Mouse (Mus musculus): ENCODE measurements at regions not wholly inside any gene's neighbourhood (a gene's known extent, or its start where the extent isn't known, plus 50 kb on each side); places are given as distances from the start of the nearest gene placed in this dataset.

GRCm38 (mm10) chr9:85410643-85411296 lies 83.6 kb upstream of the Tent5a start:
- ATAC-seq (ENCODE audit: low read depth): peak; percentile 84

GRCm38 (mm10) chr9:85409974-85410506 lies 82.9 kb upstream of the Tent5a start:
- H3K27ac ChIP-seq (ENCODE audit: low read length): no peak overlapping the region
- ATAC-seq (ENCODE audit: low read depth): no peak
- no peak overlapping the region for H3K4me3 ChIP-seq (ENCODE audit: low read length)
- no peak overlapping the region for H3K9ac ChIP-seq (ENCODE audit: low read length)
- no peak overlapping the region for H3K4me2 ChIP-seq (ENCODE audit: low read depth, low read length)
- H3K36me3 ChIP-seq (ENCODE audit: control insufficient read depth, insufficient read depth, low read length): no peaks in the 10 kb centered on the region
- WGBS: 44% methylated on average over 4 of the region's 4 CpGs
- no peaks in the 10 kb centered on the region for H3K9me3 ChIP-seq (ENCODE audit: control insufficient read depth, low read length)
- no peaks in the 10 kb centered on the region for H3K27me3 ChIP-seq (ENCODE audit: control insufficient read depth, insufficient read depth, low read depth, low read length)
- peaks cover 8% of the 10 kb centered on the region; the same call in 1 of the 2 replicates for H3K4me1 ChIP-seq (replicated peaks; ENCODE audit: control insufficient read depth, insufficient read depth, low read length)

More at GRCm38 (mm10) chr9:85410643-85411296, 83.6 kb upstream of the Tent5a start:
- 25% methylated on average over 11 of the region's 11 CpGs for WGBS
- Histone ChIP-seq H3K4me3 (ENCODE audit: low read length) (no peak overlapping the region), H3K4me2 (ENCODE audit: low read depth, low read length) (no peak overlapping the region), H3K4me1 (replicated peaks; ENCODE audit: control insufficient read depth, insufficient read depth, low read length) (peaks cover 8% of the 10 kb centered on the region; the same call in 1 of the 2 replicates), H3K27ac (ENCODE audit: low read length) (no peak overlapping the region), H3K9ac (ENCODE audit: low read length) (no peak overlapping the region), H3K9me3 (ENCODE audit: control insufficient read depth, low read length) (no peaks in the 10 kb centered on the region), H3K27me3 (ENCODE audit: control insufficient read depth, insufficient read depth, low read depth, low read length) (no peaks in the 10 kb centered on the region), H3K36me3 (ENCODE audit: control insufficient read depth, insufficient read depth, low read length) (no peaks in the 10 kb centered on the region)

- no peak overlapping the region for H3K27ac ChIP-seq (ENCODE audit: low read length)
- peaks cover 8% of the 10 kb centered on the region; the same call in 1 of the 2 replicates for H3K4me1 ChIP-seq (replicated peaks; ENCODE audit: control insufficient read depth, insufficient read depth, low read length)
- H3K36me3 ChIP-seq (ENCODE audit: control insufficient read depth, insufficient read depth, low read length): no peaks in the 10 kb centered on the region
- 83% methylated on average over 5 of the region's 5 CpGs for WGBS
- H3K4me3 ChIP-seq (ENCODE audit: low read length): no peak overlapping the region
- ATAC-seq (ENCODE audit: low read depth): no peak
- no peak overlapping the region for H3K4me2 ChIP-seq (ENCODE audit: low read depth, low read length)
- no peaks in the 10 kb centered on the region for H3K27me3 ChIP-seq (ENCODE audit: control insufficient read depth, insufficient read depth, low read depth, low read length)
- no peak overlapping the region for H3K9ac ChIP-seq (ENCODE audit: low read length)
- no peaks in the 10 kb centered on the region for H3K9me3 ChIP-seq (ENCODE audit: control insufficient read depth, low read length)
These were observed 81.3 kb upstream of the Tent5a start for GRCm38 (mm10) chr9:85408461-85408860.

GRCm38 (mm10) chr9:85407592-85407991 lies 80.4 kb upstream of the Tent5a start:
- no peak overlapping the region for H3K4me2 ChIP-seq (ENCODE audit: low read depth, low read length)
- no peak overlapping the region for H3K4me3 ChIP-seq (ENCODE audit: low read length)
- no peaks in the 10 kb centered on the region for H3K27me3 ChIP-seq (ENCODE audit: control insufficient read depth, insufficient read depth, low read depth, low read length)
- no peak; the same call in 1 of the 2 replicates for ATAC-seq (ENCODE audit: low read depth)
- H3K9ac ChIP-seq (ENCODE audit: low read length): no peak overlapping the region
- no peaks in the 10 kb centered on the region for H3K36me3 ChIP-seq (ENCODE audit: control insufficient read depth, insufficient read depth, low read length)
- no peaks in the 10 kb centered on the region for H3K9me3 ChIP-seq (ENCODE audit: control insufficient read depth, low read length)
- 88% methylated on average over 1 of the region's 1 CpGs for WGBS
- H3K27ac ChIP-seq (ENCODE audit: low read length): no peak overlapping the region
- peaks cover 8% of the 10 kb centered on the region; the same call in 1 of the 2 replicates for H3K4me1 ChIP-seq (replicated peaks; ENCODE audit: control insufficient read depth, insufficient read depth, low read length)

- Histone ChIP-seq H3K36me3 (ENCODE audit: control insufficient read depth, insufficient read depth, low read length) (no peaks in the 10 kb centered on the region), H3K4me1 (replicated peaks; ENCODE audit: control insufficient read depth, insufficient read depth, low read length) (peaks cover 11% of the 10 kb centered on the region), H3K9ac (ENCODE audit: low read length) (no peak overlapping the region), H3K27ac (ENCODE audit: low read length) (no peak overlapping the region), H3K9me3 (ENCODE audit: control insufficient read depth, low read length) (no peaks in the 10 kb centered on the region), H3K4me2 (ENCODE audit: low read depth, low read length) (no peak overlapping the region), H3K4me3 (ENCODE audit: low read length) (no peak overlapping the region), H3K27me3 (ENCODE audit: control insufficient read depth, insufficient read depth, low read depth, low read length) (no peaks in the 10 kb centered on the region)
- WGBS: 26% methylated on average over 1 of the region's 1 CpGs
- no peak for ATAC-seq (ENCODE audit: low read depth)
These were observed 74.6 kb upstream of the Tent5a start for GRCm38 (mm10) chr9:85401736-85402135.

GRCm38 (mm10) chr9:85400600-85401313 lies 73.6 kb upstream of the Tent5a start:
- WGBS: 30% methylated on average over 12 of the region's 12 CpGs
- Histone ChIP-seq H3K27me3 (ENCODE audit: control insufficient read depth, insufficient read depth, low read depth, low read length) (no peaks in the 10 kb centered on the region), H3K4me1 (replicated peaks; ENCODE audit: control insufficient read depth, insufficient read depth, low read length) (peaks cover 11% of the 10 kb centered on the region), H3K9me3 (ENCODE audit: control insufficient read depth, low read length) (no peaks in the 10 kb centered on the region), H3K9ac (ENCODE audit: low read length) (no peak overlapping the region), H3K4me2 (ENCODE audit: low read depth, low read length) (peak overlapping the region; percentile 41; the same call in 1 of the 2 replicates), H3K27ac (ENCODE audit: low read length) (no peak overlapping the region), H3K4me3 (ENCODE audit: low read length) (no peak overlapping the region), H3K36me3 (ENCODE audit: control insufficient read depth, insufficient read depth, low read length) (no peaks in the 10 kb centered on the region)
- peak; percentile 57; the same call in 1 of the 2 replicates for ATAC-seq (ENCODE audit: low read depth)

GRCm38 (mm10) chr9:85394975-85395374 lies 67.8 kb upstream of the Tent5a start:
- 52% methylated on average over 6 of the region's 6 CpGs for WGBS
- no peaks in the 10 kb centered on the region for H3K9me3 ChIP-seq (ENCODE audit: control insufficient read depth, low read length)
- no peaks in the 10 kb centered on the region for H3K36me3 ChIP-seq (ENCODE audit: control insufficient read depth, insufficient read depth, low read length)
- no peak overlapping the region for H3K4me2 ChIP-seq (ENCODE audit: low read depth, low read length)
- no peaks in the 10 kb centered on the region for H3K4me1 ChIP-seq (replicated peaks; ENCODE audit: control insufficient read depth, insufficient read depth, low read length)
- ATAC-seq (ENCODE audit: low read depth): no peak
- H3K9ac ChIP-seq (ENCODE audit: low read length): no peak overlapping the region
- no peak overlapping the region for H3K27ac ChIP-seq (ENCODE audit: low read length)
- H3K27me3 ChIP-seq (ENCODE audit: control insufficient read depth, insufficient read depth, low read depth, low read length): no peaks in the 10 kb centered on the region
- H3K4me3 ChIP-seq (ENCODE audit: low read length): no peak overlapping the region

GRCm38 (mm10) chr9:85391283-85391682 lies 64.1 kb upstream of the Tent5a start:
- H3K27ac ChIP-seq (ENCODE audit: low read length): no peak overlapping the region
- no peak for ATAC-seq (ENCODE audit: low read depth)
- 84% methylated on average over 2 of the region's 2 CpGs for WGBS

GRCm38 (mm10) chr9:85388775-85389393 lies 61.7 kb upstream of the Tent5a start:
- Histone ChIP-seq H3K4me1 (replicated peaks; ENCODE audit: control insufficient read depth, insufficient read depth, low read length) (no peaks in the 10 kb centered on the region), H3K36me3 (ENCODE audit: control insufficient read depth, insufficient read depth, low read length) (no peaks in the 10 kb centered on the region), H3K9ac (ENCODE audit: low read length) (no peak overlapping the region), H3K27me3 (ENCODE audit: control insufficient read depth, insufficient read depth, low read depth, low read length) (no peaks in the 10 kb centered on the region), H3K9me3 (ENCODE audit: control insufficient read depth, low read length) (no peaks in the 10 kb centered on the region), H3K4me3 (ENCODE audit: low read length) (no peak overlapping the region), H3K4me2 (ENCODE audit: low read depth, low read length) (no peak overlapping the region), H3K27ac (ENCODE audit: low read length) (no peak overlapping the region)
- ATAC-seq (ENCODE audit: low read depth): no peak
- 75% methylated on average over 7 of the region's 7 CpGs for WGBS

More at GRCm38 (mm10) chr9:85391283-85391682, 64.1 kb upstream of the Tent5a start:
- Histone ChIP-seq H3K27me3 (ENCODE audit: control insufficient read depth, insufficient read depth, low read depth, low read length) (no peaks in the 10 kb centered on the region), H3K9me3 (ENCODE audit: control insufficient read depth, low read length) (no peaks in the 10 kb centered on the region), H3K4me3 (ENCODE audit: low read length) (no peak overlapping the region), H3K4me2 (ENCODE audit: low read depth, low read length) (no peak overlapping the region), H3K4me1 (replicated peaks; ENCODE audit: control insufficient read depth, insufficient read depth, low read length) (no peaks in the 10 kb centered on the region), H3K36me3 (ENCODE audit: control insufficient read depth, insufficient read depth, low read length) (no peaks in the 10 kb centered on the region), H3K9ac (ENCODE audit: low read length) (no peak overlapping the region)
